Mouse (Mus musculus) lung, adult 2 months (tissue): ENCODE data around the gene Spg7. TPM values are rescaled to one million over a fixed set of nuclear protein-coding genes. Genes with fewer than 3 reads are reported as not detected.

ENCODE experiments used
- DNase-seq: peaks from one replicate; pipeline ENCODE4 v3.0.0; 2022
- H3K4me1 ChIP-seq: fragments of 200-500 bp; 2 replicates; pipeline ENCODE4 v1.6.1; 2011; ENCODE audit warnings: low read length; ENCODE audit not compliant: control insufficient read depth, insufficient read depth
- H3K4me3 ChIP-seq: fragments of 200-500 bp; replicated peaks from 2 replicates; pipeline ENCODE3; 2011; ENCODE audit warnings: low read depth, mild to moderate bottlenecking, control low read depth, low read length; ENCODE audit errors: extremely low read depth
- CTCF ChIP-seq: fragments of 200-500 bp; IDR thresholded peaks from 2 replicates; pipeline ENCODE4 v1.5.1; 2011; ENCODE audit warnings: mild to moderate bottlenecking, low read length, control low read depth; ENCODE audit not compliant: insufficient read depth
- POLR2A ChIP-seq: fragments of 200-500 bp; IDR thresholded peaks from 2 replicates; pipeline ENCODE4 v1.6.1; 2011; ENCODE audit warnings: low read depth, mild to moderate bottlenecking, control low read depth, low read length, borderline replicate concordance; ENCODE audit errors: extremely low read depth
- WGBS: fragments of 180-500 bp; shearing (Covaris S2); methylation state at CpG from one replicate; pipeline ENCODE4 v1.1.7; 2018; 5-methylcytosine and 5-hydroxymethylcytosine counted together
- polyA plus RNA-seq: library from polyadenylated mRNA; depleted of rRNA; stranded (reverse); fragments of >200 nt; gene quantifications from 2 replicates; pipeline ENCODE4 v1.2.3, GENCODE M21; 2012

Gene Spg7
- polyA plus RNA-seq, 1 experiment: 71.1 TPM

DNA sequence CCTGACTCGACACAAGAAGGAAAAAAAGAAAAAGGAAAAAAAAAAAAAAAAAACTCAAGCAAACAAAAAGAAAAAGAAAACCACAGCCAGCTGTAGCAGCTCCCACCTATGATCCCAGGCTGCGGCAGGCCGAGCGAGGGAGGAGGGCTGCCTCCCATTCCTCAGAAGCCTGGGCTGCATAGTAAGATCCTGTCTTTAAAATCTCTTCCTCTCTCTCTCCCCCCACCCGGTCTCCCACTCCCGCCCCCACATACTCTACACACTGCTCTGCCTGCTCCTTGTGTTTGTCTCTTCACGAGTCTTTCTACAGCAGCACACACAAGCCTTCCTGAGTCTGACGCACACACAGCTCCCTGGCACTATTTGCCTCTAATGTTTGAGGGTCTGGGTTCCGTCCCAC lies 59.3 kb downstream of the Spg7 start:
- no peak for TF ChIP-seq POLR2A
- TF ChIP-seq CTCF: no peak
- no peak for DNase-seq
- peaks cover 5% of the 10 kb centered on the region for H3K4me1 ChIP-seq
- no peak overlapping the region for H3K4me3 ChIP-seq
- 57% methylated on average over 9 of the region's 9 CpGs for WGBS

DNA sequence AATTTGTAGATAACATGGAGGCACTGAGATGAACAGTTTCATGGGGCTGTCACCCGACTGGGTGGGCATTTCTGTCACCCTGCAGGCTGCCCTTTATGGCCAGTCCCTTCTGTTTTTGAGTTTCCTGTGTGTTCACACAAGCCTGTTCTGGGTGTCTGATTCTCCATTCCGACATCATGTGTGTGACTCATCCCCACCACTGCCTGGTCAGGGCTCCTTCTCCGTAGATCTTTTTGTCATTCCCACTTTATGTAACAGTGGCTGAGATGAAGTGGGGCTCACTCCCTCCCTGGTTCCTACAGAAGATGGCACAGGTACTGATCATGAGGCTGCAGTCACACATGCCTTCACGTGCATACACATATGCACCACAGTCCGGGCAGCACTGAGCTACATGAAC lies 59.9 kb downstream of the Spg7 start:
- peaks cover 2% of the 10 kb centered on the region for H3K4me1 ChIP-seq
- TF ChIP-seq POLR2A: no peak
- TF ChIP-seq CTCF: no peak
- H3K4me3 ChIP-seq: no peak overlapping the region
- 77% methylated on average over 5 of the region's 5 CpGs for WGBS
- no peak for DNase-seq

DNA sequence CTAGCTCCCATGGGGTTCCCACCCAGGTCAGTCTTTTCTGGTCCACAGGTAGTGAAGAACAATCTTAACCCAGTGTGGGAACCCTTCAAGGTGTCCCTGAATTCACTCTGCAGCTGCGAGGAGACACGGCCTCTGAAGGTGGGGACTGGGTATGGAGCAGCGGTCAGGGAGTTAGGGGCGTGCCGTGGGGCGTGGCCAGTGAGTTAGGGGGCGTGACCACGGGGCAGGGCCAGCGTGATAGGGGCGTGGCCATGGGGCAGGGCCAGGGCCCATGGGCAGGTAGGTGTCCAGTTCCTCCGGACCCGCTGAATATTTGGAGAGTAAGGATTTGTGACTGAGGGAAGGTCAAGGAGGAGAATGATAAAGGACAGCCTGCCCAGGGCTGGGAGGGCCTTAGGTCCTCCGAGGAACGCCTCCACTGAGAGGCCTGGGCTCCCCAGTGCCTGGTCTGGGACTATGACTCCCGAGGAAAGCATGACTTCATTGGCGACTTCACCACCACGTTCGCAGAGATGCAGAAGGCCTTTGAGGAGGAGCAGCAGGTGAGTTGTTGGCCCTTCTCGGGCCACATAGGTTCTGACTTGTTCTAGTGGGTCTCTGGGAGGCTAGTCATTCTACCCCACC lies 63.6 kb downstream of the Spg7 start:
- WGBS: 14% methylated on average over 19 of the region's 19 CpGs

DNA sequence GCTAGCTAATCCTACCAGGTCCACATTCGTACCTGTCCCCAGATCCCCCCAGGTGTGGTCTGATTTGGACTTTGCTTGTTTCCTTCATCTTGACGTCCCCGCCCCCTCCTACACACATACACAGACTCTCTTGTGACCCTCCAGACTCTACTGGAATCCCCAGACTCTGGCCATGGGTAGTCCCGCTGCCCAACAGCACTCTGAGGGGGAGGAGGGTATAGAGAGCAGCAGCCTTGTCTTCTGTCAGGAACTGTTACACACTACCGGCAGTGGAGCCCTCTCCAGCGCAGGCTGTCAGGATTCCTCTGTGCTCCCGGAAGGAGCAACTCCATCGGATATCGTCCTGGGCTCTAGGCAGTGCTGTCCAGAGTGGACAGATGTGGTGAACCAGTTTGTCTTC lies 68.3 kb downstream of the Spg7 start:
- Histone ChIP-seq H3K4me3 (no peak overlapping the region), H3K4me1 (no peaks in the 10 kb centered on the region)
- whole genome bisulfite sequencing: 36% methylated on average over 9 of the region's 9 CpGs
- no peak for DNase-seq
- TF ChIP-seq POLR2A: no peak
- TF ChIP-seq CTCF: no peak

More for the DNA sequence above, 63.6 kb downstream of the Spg7 start:
- peak; percentile 68 for DNase-seq
- Histone ChIP-seq H3K4me1 (no peaks in the 10 kb centered on the region), H3K4me3 (no peak overlapping the region)
- TF ChIP-seq CTCF (no peak), POLR2A (no peak)

DNA sequence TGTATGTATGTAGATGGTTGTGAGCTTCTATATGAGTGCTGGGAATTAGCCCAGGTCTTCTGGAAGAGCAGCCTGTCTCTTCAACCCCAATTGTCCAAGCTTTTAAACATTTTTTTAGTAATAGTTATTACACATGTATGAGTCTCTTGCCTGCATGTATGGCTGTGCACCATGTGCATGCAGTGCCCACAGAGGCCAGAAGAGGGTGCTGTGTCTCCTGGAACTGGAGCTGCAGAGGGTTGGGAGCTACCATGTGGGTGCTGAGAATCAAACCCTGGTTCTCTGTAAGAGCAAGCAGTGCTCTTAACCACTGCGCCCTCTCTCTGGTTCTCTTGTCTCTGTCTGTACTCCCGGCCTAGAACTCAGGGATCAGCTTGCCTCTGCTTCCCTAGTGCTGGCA lies 70.2 kb downstream of the Spg7 start:
- no peak for DNase-seq
- no peak for TF ChIP-seq POLR2A
- no peak; the same call in 1 of the 2 replicates for TF ChIP-seq CTCF
- Histone ChIP-seq H3K4me3 (no peak overlapping the region), H3K4me1 (no peaks in the 10 kb centered on the region)
- 95% methylated on average over 2 of the region's 2 CpGs for WGBS

DNA sequence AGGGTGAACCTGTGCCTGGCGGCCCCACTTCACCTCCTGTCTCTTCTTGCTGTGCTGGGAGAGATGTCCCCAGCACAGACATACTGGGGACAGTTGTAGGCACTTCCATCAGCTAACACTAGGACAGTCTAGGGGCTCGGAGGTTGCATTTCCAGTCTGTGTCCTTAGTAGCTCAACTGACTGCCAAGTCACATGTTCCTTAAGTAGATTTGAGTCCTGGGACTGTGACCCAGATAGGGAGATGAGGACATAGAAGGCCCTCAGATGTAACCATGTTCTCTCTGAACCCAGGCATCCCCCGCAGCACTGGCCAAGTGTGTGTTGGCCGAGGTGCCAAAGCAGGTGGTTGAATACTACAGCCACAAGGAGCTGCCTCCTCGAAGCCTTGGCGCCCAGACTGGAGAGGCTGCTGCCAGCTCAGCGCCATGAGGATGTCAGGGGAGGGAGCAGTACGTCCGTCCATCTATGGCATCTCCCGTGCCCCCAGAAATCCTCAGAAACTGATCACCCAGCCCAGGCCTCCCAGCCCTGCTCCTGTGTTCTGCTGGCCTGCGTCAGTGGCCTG lies 71.5 kb downstream of the Spg7 start:
- Histone ChIP-seq H3K4me1 (no peaks in the 10 kb centered on the region), H3K4me3 (no peak overlapping the region)
- DNase-seq: no peak
- TF ChIP-seq CTCF (no peak), POLR2A (no peak)
- WGBS: 91% methylated on average over 11 of the region's 11 CpGs

DNA sequence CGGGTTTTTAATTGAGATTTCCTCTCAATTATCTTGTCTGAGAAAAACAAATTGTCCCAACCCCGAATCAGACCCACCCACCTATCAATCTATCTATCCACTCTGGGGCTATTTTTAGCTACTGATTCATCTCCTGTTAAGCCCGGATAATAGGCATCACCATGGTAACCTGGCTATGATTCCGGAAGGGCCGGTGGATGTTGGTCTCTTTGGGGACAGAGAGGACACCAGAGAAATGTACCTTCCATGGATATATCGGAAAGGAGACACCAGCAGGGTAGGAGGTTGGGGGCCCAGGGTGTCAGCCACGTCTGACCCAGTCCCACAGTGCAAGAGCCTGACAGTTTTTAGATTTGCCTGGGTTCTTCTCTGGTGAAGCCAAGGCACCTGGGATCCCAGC lies 72.7 kb downstream of the Spg7 start:
- Histone ChIP-seq H3K4me1 (no peaks in the 10 kb centered on the region), H3K4me3 (no peak overlapping the region)
- no peak for TF ChIP-seq CTCF
- no peak for DNase-seq
- 29% methylated on average over 7 of the region's 7 CpGs for WGBS

DNA sequence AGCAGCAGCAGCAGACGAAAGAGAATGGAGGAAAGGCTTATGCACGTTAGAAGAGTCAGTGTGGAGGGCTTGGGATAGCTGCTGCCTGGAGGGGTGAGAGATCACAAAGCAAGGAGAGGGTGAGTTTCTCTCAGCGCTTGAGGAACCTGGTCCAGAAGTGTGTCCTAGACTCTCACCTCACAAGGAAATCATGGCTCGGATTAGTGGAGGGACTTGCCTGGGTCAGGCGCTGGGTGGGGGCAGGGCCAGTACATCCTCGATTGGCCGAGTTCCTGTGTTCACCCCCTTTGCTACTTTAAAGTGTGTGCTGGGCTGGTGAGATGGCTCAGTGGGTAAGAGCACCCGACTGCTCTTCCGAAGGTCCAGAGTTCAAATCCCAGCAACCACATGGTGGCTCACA lies 73.1 kb downstream of the Spg7 start:
- Histone ChIP-seq H3K4me3 (no peak overlapping the region), H3K4me1 (no peaks in the 10 kb centered on the region)
- TF ChIP-seq POLR2A: no peak
- no peak for TF ChIP-seq CTCF
- no peak for DNase-seq
- 54% methylated on average over 9 of the region's 9 CpGs for WGBS

DNA sequence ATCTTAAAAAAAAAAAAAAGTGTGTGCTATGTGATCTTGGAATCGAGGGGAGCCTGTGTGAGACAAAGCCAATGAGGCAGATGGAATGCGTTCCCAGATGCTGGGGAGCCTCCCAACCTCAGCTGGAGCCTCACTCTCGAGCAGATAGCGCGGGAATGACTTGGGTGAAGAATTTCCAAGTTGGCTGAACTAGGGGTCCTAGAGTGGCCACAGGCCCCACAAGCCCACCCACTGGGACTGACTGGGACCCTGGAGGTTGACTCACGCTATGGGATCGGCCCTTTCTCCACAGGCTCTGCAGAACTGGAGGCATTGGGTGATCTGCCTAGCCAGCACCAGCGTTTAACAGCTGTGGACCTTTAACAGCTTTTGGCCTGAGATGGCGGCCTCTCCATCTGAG lies 73.5 kb downstream of the Spg7 start:
- Histone ChIP-seq H3K4me3 (no peak overlapping the region), H3K4me1 (no peaks in the 10 kb centered on the region)
- 90% methylated on average over 9 of the region's 9 CpGs for WGBS
- no peak for DNase-seq
- TF ChIP-seq POLR2A: no peak
- TF ChIP-seq CTCF: no peak

DNA sequence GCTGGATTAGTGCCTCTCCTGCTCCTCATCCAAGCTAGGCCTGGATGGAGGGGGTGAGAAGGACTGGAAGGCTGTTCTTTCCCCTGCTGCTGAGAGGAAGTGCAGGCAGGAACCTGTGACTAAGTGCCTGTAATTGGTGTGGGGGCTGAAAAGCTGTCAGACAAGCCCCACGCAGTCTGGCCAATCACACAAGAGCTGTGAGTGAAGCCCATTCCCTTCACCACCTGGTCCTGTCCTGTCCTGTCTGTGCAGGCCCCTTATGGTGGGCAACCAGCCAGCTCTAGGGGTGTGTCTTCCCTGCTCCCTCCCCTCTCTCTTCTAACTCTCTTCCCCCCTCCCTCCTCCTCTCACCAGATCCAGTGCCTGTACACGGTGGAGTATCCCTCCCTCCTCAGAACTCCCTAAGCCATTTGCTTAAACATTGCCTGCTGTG lies 74.9 kb downstream of the Spg7 start:
- TF ChIP-seq POLR2A (no peak), CTCF (no peak)
- H3K4me1 ChIP-seq: peaks cover 5% of the 10 kb centered on the region
- DNase-seq: no peak
- 29% methylated on average over 2 of the region's 2 CpGs for WGBS
- H3K4me3 ChIP-seq: no peak overlapping the region
